Mouse (Mus musculus) heart, embryonic 14.5 days (tissue): ENCODE measurements around the gene Grid1. TPM values are rescaled to one million over a fixed set of nuclear protein-coding genes. Genes with fewer than 3 reads are reported as not detected.

ENCODE experiments used
- ATAC-seq: fragments of 200-750 bp; cut with Nextera tagmentation; 2 replicates; pipeline ENCODE4 v1.8.0; 2017; ENCODE audit warnings: low read depth, moderate TSS enrichment; ENCODE audit not compliant: insufficient number of reproducible peaks, insufficient read depth, low FRiP score
- H3K27ac ChIP-seq, 2 experiments: fragments of 200-500 bp in 1 of 2; fragments of 300-500 bp in 1 of 2; sonication (generic) in 1 of 2; replicated peaks in 1 of 2; 2 replicates each; pipeline ENCODE4 v1.5.1; 2012 to 2014; ENCODE audit warnings: low read depth in 2 of 2, low read length in 2 of 2, control low read depth in 1 of 2, mild to moderate bottlenecking in 1 of 2, mixed read lengths in 1 of 2; ENCODE audit not compliant: control insufficient read depth in 1 of 2, insufficient read depth in 1 of 2
- H3K27me3 ChIP-seq: fragments of 300-500 bp; sonication (generic); 2 replicates; pipeline ENCODE4 v1.6.1; 2014; ENCODE audit warnings: mild to moderate bottlenecking, low read length, control low read depth; ENCODE audit not compliant: control insufficient read depth, insufficient read depth
- H3K36me3 ChIP-seq: fragments of 300-500 bp; sonication (generic); 2 replicates; pipeline ENCODE4 v1.6.1; 2014; ENCODE audit warnings: mild to moderate bottlenecking, control low read depth, low read length, mixed read lengths; ENCODE audit not compliant: control insufficient read depth, insufficient read depth
- H3K4me1 ChIP-seq, 2 experiments: fragments of 200-500 bp in 1 of 2; fragments of 300-500 bp in 1 of 2; sonication (generic) in 1 of 2; 2 replicates each; pipeline ENCODE4 v1.6.1; 2012 to 2014; ENCODE audit warnings: low read length in 2 of 2, control low read depth in 1 of 2, mixed read lengths in 1 of 2; ENCODE audit not compliant: control insufficient read depth in 2 of 2, insufficient read depth in 2 of 2
- H3K4me2 ChIP-seq: fragments of 300-500 bp; sonication (generic); 2 replicates; pipeline ENCODE4 v1.6.1; 2014; ENCODE audit warnings: mild to moderate bottlenecking, low read length
- H3K4me3 ChIP-seq, 2 experiments: fragments of 200-500 bp in 1 of 2; fragments of 300-500 bp in 1 of 2; sonication (generic) in 1 of 2; 2 replicates each; pipeline ENCODE4 v1.5.1; 2012 to 2014; ENCODE audit warnings: low read length in 2 of 2, mild to moderate bottlenecking in 2 of 2, control low read depth in 1 of 2, low read depth in 1 of 2, moderate library complexity in 1 of 2; ENCODE audit not compliant: control insufficient read depth in 1 of 2, insufficient read depth in 1 of 2
- H3K9ac ChIP-seq: fragments of 300-500 bp; sonication (generic); 2 replicates; pipeline ENCODE4 v1.6.1; 2014; ENCODE audit warnings: mild to moderate bottlenecking, low read length
- H3K9me3 ChIP-seq: fragments of 300-500 bp; sonication (generic); 2 replicates; pipeline ENCODE4 v1.6.1; 2016; ENCODE audit warnings: low read length, control low read depth; ENCODE audit not compliant: control insufficient read depth
- WGBS: fragments of 180-500 bp; shearing (Covaris S2); extraction: QIAGEN DNeasy Blood & Tissue Kit; methylation state at CpG from one replicate; pipeline ENCODE4 v1.1.7; 2014; 5-methylcytosine and 5-hydroxymethylcytosine counted together
- polyA plus RNA-seq: library from polyadenylated mRNA; unstranded; fragments of >200 nt; fragmentation: Nextera tagmentation; extraction: Ambion mirVana; gene quantifications from 2 replicates; pipeline ENCODE4 v1.2.1, GENCODE M21; 2014

The Grid1 gene
- polyA plus RNA-seq, 1 experiment from 2014 or later, result 0.46 TPM

GRCm38 (mm10) chr14:35107596-35107995 lies 287.7 kb downstream of the Grid1 start:
- no peak for ATAC-seq
- no peaks in the 10 kb centered on the region for H3K4me1 ChIP-seq
- no peaks in the 10 kb centered on the region for H3K9me3 ChIP-seq
- no peak overlapping the region for H3K4me3 ChIP-seq
- no peaks in the 10 kb centered on the region for H3K27me3 ChIP-seq
- H3K4me2 ChIP-seq, result no peak overlapping the region
- no peak overlapping the region for H3K27ac ChIP-seq
- 73% methylated on average over 3 of the region's 3 CpGs for WGBS
- H3K9ac ChIP-seq, result no peak overlapping the region
- no peaks in the 10 kb centered on the region for H3K36me3 ChIP-seq

GRCm38 (mm10) chr14:35110928-35111327 lies 291.0 kb downstream of the Grid1 start:
- 60% methylated on average over 1 of the region's 1 CpGs for WGBS
- no peak overlapping the region for H3K9ac ChIP-seq
- no peaks in the 10 kb centered on the region for H3K4me1 ChIP-seq
- H3K4me2 ChIP-seq, result no peak overlapping the region
- no peak overlapping the region for H3K27ac ChIP-seq
- H3K27me3 ChIP-seq, result no peaks in the 10 kb centered on the region
- ATAC-seq, result no peak
- no peaks in the 10 kb centered on the region for H3K36me3 ChIP-seq
- H3K9me3 ChIP-seq, result no peaks in the 10 kb centered on the region
- no peak overlapping the region for H3K4me3 ChIP-seq

- Histone ChIP-seq H3K4me2 (no peak overlapping the region), H3K27me3 (no peaks in the 10 kb centered on the region), H3K36me3 (no peaks in the 10 kb centered on the region), H3K4me3 (no peak overlapping the region), H3K27ac (no peak overlapping the region), H3K9ac (no peak overlapping the region), H3K4me1 (no peaks in the 10 kb centered on the region), H3K9me3 (no peaks in the 10 kb centered on the region)
- WGBS, result 60% methylated on average over 11 of the region's 11 CpGs
- no peak for ATAC-seq
Measured at GRCm38 (mm10) chr14:35112327-35113275, 292.7 kb downstream of the Grid1 start.

GRCm38 (mm10) chr14:35113276-35113645 lies 293.4 kb downstream of the Grid1 start:
- no peaks in the 10 kb centered on the region for H3K36me3 ChIP-seq
- no peak overlapping the region for H3K4me2 ChIP-seq
- no peak overlapping the region for H3K27ac ChIP-seq
- H3K9me3 ChIP-seq, result no peaks in the 10 kb centered on the region
- H3K4me3 ChIP-seq, result no peak overlapping the region
- WGBS, result 77% methylated on average over 2 of the region's 2 CpGs
- no peak for ATAC-seq
- H3K4me1 ChIP-seq, result no peaks in the 10 kb centered on the region
- no peak overlapping the region for H3K9ac ChIP-seq
- no peaks in the 10 kb centered on the region for H3K27me3 ChIP-seq

- Histone ChIP-seq H3K9me3 (no peaks in the 10 kb centered on the region), H3K4me1 (no peaks in the 10 kb centered on the region), H3K36me3 (no peaks in the 10 kb centered on the region), H3K27me3 (no peaks in the 10 kb centered on the region), H3K27ac (no peak overlapping the region), H3K4me2 (no peak overlapping the region), H3K4me3 (no peak overlapping the region), H3K9ac (no peak overlapping the region)
- no peak for ATAC-seq
- 61% methylated on average over 3 of the region's 3 CpGs for WGBS
Measured at GRCm38 (mm10) chr14:35115913-35116312, 296.0 kb downstream of the Grid1 start.

GRCm38 (mm10) chr14:35120089-35120488 lies 300.2 kb downstream of the Grid1 start:
- H3K9ac ChIP-seq, result no peak overlapping the region
- H3K27ac ChIP-seq, result no peak overlapping the region
- no peaks in the 10 kb centered on the region for H3K27me3 ChIP-seq
- 38% methylated on average over 2 of the region's 2 CpGs for WGBS
- H3K4me3 ChIP-seq, result no peak overlapping the region
- no peak overlapping the region for H3K4me2 ChIP-seq
- H3K4me1 ChIP-seq, result no peaks in the 10 kb centered on the region
- no peaks in the 10 kb centered on the region for H3K9me3 ChIP-seq
- no peak for ATAC-seq
- H3K36me3 ChIP-seq, result no peaks in the 10 kb centered on the region

- Histone ChIP-seq H3K4me3 (no peak overlapping the region), H3K4me1 (no peaks in the 10 kb centered on the region), H3K9me3 (no peaks in the 10 kb centered on the region), H3K4me2 (no peak overlapping the region), H3K27ac (no peak overlapping the region), H3K27me3 (no peaks in the 10 kb centered on the region), H3K36me3 (no peaks in the 10 kb centered on the region), H3K9ac (no peak overlapping the region)
- 77% methylated on average over 4 of the region's 4 CpGs for WGBS
- ATAC-seq, result no peak
Measured at GRCm38 (mm10) chr14:35120905-35121304, 301.0 kb downstream of the Grid1 start.

GRCm38 (mm10) chr14:35122111-35122510 lies 302.2 kb downstream of the Grid1 start:
- WGBS, result 47% methylated on average over 3 of the region's 3 CpGs
- Histone ChIP-seq H3K36me3 (no peaks in the 10 kb centered on the region), H3K9me3 (no peaks in the 10 kb centered on the region), H3K4me2 (no peak overlapping the region), H3K27me3 (no peaks in the 10 kb centered on the region), H3K4me1 (no peaks in the 10 kb centered on the region), H3K9ac (no peak overlapping the region), H3K27ac (no peak overlapping the region), H3K4me3 (no peak overlapping the region)
- ATAC-seq, result no peak
